Mouse (Mus musculus): Measurements from ENCODE around the gene Dagla.
A peak's percentile ranks its signal among the peaks of the same experiment; 100 is the strongest.

Gene Dagla

DNA sequence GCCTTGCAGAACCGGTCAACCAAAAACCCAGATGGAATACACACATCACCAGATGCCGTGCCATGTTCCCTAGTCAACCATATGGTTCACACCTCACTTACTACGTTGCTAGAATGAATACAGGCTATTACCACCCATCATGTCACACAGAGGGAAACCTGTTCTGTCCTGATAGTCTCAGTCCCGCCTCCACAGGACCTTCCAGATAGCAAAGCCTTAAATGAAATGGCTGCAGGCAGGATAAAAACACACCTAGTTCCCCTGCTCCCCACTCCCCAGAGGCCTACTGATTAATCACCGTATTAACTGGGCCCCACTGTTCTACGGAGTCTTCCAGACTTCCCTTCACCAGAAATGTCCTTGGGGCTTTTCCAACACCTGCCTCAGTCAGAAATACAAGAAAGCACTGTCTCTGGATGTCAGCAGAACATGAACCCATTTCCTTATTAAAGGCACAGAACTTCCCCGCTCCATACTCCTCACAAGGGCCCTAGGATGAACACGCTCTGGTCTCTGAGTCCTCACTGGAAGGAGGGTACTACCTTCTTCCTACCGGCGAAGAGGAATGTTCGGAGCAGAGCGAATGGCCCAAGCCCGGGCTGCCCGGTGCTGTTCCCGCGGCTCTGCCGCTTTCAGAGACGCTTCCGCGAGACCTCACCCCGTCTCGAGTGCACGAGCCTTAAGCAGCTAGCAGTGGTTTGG is 101.4 kb downstream of the Dagla start:
- DNase-seq (ENCODE audit: low spot score): no peak

DNA sequence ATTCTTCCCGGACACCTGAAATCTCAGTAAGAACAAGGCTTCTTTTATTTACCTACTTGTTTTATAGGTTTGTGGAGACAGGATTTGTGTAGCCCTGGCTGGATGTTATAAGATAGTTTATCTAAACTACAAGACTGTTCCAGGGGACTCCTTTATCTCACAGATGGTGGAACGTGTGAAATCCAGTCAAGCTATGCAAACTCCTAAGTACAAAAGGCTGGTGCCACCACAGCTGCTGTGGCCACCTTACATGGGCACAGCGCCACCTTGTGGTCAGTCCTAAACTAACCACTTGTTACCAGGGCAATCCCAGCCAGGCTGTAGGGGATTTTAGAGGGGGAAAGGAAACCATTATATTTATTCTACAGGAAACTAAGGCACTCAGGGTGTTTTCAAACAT is 106.0 kb downstream of the Dagla start:
- DNase-seq (ENCODE audit: low spot score): peak; percentile 76

DNA sequence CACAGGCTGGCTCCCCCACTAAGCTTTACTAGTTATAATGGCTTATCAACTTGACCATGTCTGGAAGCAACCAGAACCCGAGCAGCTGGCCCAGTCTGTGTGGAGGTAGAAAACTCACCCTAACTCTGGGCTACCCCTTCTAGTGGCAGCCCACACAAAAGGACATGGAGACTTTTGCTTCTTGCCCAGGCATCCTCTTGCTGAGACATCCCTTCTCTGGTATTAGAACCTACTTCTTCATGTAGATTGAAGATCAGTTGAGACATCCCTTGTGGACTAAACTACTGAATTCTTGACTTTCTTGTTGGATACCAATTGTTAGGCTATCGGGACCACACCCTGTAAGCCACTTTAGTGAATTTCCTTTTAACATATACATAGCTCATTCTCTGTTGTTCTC is 106.4 kb downstream of the Dagla start:
- DNase-seq (ENCODE audit: low spot score): no peak

DNA sequence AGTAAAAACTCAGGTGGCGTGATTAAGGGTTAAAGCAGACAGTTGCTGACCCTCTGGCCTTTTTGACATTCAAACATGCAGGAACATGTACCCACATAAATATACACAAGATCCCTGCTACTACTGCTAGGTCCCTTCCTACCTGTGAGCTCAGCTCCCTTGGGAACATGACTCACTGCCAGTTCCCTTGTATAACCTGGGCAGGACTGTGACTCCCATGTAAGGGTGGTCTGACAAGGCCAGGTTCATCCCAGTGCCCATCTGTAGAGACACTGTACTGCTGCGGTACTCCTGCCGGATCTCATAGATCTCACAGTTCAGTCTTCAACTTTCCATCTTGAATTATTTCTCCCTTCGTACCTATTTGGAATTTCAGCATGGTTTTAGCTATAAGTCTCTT is 107.5 kb downstream of the Dagla start:
- DNase-seq (ENCODE audit: low spot score): no peak

Measured in T-cell, adult 2 months (primary cell).